Mouse (Mus musculus) ES-E14 (cell line): ENCODE data around the gene Nup133. TPM values are rescaled to one million over a fixed set of nuclear protein-coding genes. Genes with fewer than 3 reads are reported as not detected.
A peak's percentile ranks its signal among the peaks of the same experiment; 100 is the strongest.

Experiments
- DNase-seq: peaks from one replicate; pipeline ENCODE4 v3.0.0-alpha.2; 2013; ENCODE audit warnings: low read depth, low spot score
- H3K27ac ChIP-seq: 2 replicates; pipeline ENCODE4 v1.5.1; 2012; ENCODE audit warnings: low read depth, mild to moderate bottlenecking, low read length, moderate library complexity, mixed read lengths; ENCODE audit not compliant: poor library complexity, insufficient read depth, severe bottlenecking
- H3K36me3 ChIP-seq: 2 replicates; pipeline ENCODE4 v1.6.1; 2012; ENCODE audit warnings: mild to moderate bottlenecking, low read length, moderate library complexity, mixed read lengths; ENCODE audit not compliant: control insufficient read depth, poor library complexity, insufficient read depth, severe bottlenecking
- H3K4me1 ChIP-seq, 2 experiments: fragments of 150-350 bp in 1 of 2; sonication (generic) in 1 of 2; 2 replicates each; pipeline ENCODE4 v1.6.1; 2012; ENCODE audit warnings: low read length in 2 of 2, mild to moderate bottlenecking in 1 of 2, mixed read lengths in 1 of 2; ENCODE audit not compliant: control insufficient read depth in 2 of 2, insufficient read depth in 2 of 2, poor library complexity in 1 of 2
- H3K4me3 ChIP-seq, 2 experiments: fragments of 150-350 bp in 1 of 2; sonication (generic) in 1 of 2; 2 replicates each; pipeline ENCODE4 v1.5.1; 2012; ENCODE audit warnings: low read length in 2 of 2, low read depth in 1 of 2, mild to moderate bottlenecking in 1 of 2, mixed read lengths in 1 of 2; ENCODE audit not compliant: insufficient read depth in 1 of 2, poor library complexity in 1 of 2, severe bottlenecking in 1 of 2
- H3K9ac ChIP-seq: 2 replicates; pipeline ENCODE4 v1.6.1; 2012; ENCODE audit warnings: low read depth, mild to moderate bottlenecking, low read length, mixed read lengths; ENCODE audit not compliant: poor library complexity, insufficient read depth, severe bottlenecking
- H3K9me3 ChIP-seq: fragments of 150-350 bp; sonication (generic); 2 replicates; pipeline ENCODE4 v1.6.1; 2012; ENCODE audit warnings: low read depth, mild to moderate bottlenecking, low read length; ENCODE audit not compliant: control insufficient read depth, insufficient read depth
- CHD2 ChIP-seq: IDR thresholded peaks from 2 replicates; pipeline ENCODE4 v1.6.1; 2014; ENCODE audit warnings: mild to moderate bottlenecking, low read depth, low read length, inconsistent platforms
- HCFC1 ChIP-seq: IDR thresholded peaks from 2 replicates; pipeline ENCODE4 v1.6.1; 2012; ENCODE audit warnings: low read length, inconsistent platforms, borderline replicate concordance; ENCODE audit not compliant: insufficient read depth
- MAFK ChIP-seq: IDR thresholded peaks from 2 replicates; pipeline ENCODE4 v1.6.1; 2014; ENCODE audit warnings: mild to moderate bottlenecking, low read depth, low read length, inconsistent platforms; ENCODE audit not compliant: insufficient read depth
- ZC3H11A ChIP-seq: IDR thresholded peaks from 2 replicates; pipeline ENCODE4 v1.6.1; 2012; ENCODE audit warnings: low read depth, mild to moderate bottlenecking, inconsistent platforms, low read length, borderline replicate concordance
- ZNF384 ChIP-seq: IDR thresholded peaks from 2 replicates; pipeline ENCODE4 v1.6.1; 2012; ENCODE audit warnings: low read depth, low read length, inconsistent platforms
- in situ Hi-C, 2 experiments: fragments of 600-800 bp; cut with MboI; formaldehyde crosslinking; loops; one replicate each; pipeline ENCODE4 v1.15.1; 2025; ENCODE audit warnings: low sequenced_read_pairs in 2 of 2, inconsistent platforms in 1 of 2; ENCODE audit not compliant: unreplicated experiment in 2 of 2
- total RNA-seq: library from RNA; depleted of rRNA; stranded (reverse); fragments of 300-350 nt; gene quantifications from 2 replicates; pipeline ENCODE4 v1.2.3, GENCODE M21; 2012

Gene Nup133
- total RNA-seq, 1 experiment: 71.0 TPM

DNA sequence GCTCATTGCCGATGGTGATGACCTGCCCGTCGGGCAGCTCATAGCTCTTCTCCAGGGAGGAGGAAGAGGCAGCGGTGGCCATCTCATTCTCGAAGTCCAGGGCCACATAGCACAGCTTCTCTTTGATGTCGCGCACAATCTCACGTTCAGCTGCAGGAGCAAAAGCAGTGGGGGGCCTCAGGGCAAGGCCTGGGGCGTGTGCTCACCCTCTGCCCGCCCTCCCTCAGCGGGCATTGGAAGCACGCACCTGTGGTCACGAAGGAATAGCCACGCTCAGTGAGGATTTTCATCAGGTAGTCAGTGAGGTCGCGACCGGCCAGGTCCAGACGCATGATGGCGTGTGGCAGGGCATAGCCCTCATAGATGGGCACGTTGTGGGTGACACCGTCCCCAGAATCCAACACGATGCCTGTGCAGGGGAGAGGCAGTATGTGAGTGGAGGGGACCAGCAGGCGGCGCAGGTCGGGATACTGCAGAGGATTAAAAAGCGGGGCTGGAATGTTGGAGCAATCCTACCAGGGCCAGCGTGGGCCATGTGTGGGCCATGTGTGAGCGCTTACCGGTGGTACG, 56.4 kb downstream of the Nup133 start:
- in situ Hi-C loops: no loop called here
- Histone ChIP-seq H3K4me3 (peak overlapping the region; percentile 57 to 68; a peak in 2 of 4 replicates), H3K4me1 (peaks cover 3 to 12% of the 10 kb centered on the region in 2 experiments; a peak in 3 of 4 replicates)

GRCm38 (mm10) chr8:123891883-123892585, 57.0 kb downstream of the Nup133 start:
- no peak for DNase-seq

More for the DNA sequence above, 56.4 kb downstream of the Nup133 start:
- Histone ChIP-seq H3K36me3 (no peaks in the 10 kb centered on the region), H3K27ac (no peak overlapping the region), H3K9ac (no peak overlapping the region), H3K9me3 (no peaks in the 10 kb centered on the region)
- no peak for DNase-seq
- no peak for TF ChIP-seq ZNF384
- no peak for TF ChIP-seq ZC3H11A
- TF ChIP-seq HCFC1: no peak
- TF ChIP-seq CHD2: no peak
- TF ChIP-seq MAFK: no peak

DNA sequence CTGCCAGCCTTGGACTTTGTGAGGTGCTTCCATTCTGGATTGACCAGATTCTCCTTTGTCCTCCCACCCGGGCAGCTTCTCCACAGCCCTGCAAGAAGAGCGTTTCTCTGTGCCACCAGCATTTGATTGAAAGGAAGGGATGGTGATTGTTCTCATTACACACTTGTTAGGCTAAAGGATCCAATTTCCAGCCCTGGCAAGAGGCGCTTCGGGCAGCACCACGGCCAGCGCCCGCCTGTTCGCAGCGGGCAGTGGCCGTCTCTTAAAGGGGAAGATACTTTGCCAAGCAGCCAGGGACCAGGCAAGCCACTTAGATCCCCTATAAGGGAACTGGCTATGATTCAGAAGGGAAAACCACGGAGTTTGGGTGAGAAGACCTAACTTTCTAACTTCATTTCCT, 57.8 kb downstream of the Nup133 start:
- DNase-seq: peak; percentile 21
- Histone ChIP-seq H3K9ac (no peak overlapping the region), H3K4me3 (peak overlapping the region; percentile 57 to 68; a peak in 2 of 4 replicates), H3K9me3 (no peaks in the 10 kb centered on the region), H3K4me1 (peaks cover 3 to 12% of the 10 kb centered on the region in 2 experiments; a peak in 3 of 4 replicates), H3K36me3 (no peaks in the 10 kb centered on the region), H3K27ac (no peak overlapping the region)
- in situ Hi-C loops: no loop called here
- TF ChIP-seq ZC3H11A: no peak
- no peak for TF ChIP-seq ZNF384
- TF ChIP-seq CHD2: no peak
- no peak for TF ChIP-seq MAFK
- TF ChIP-seq HCFC1: no peak

More at GRCm38 (mm10) chr8:123891883-123892585, 57.0 kb downstream of the Nup133 start:
- Histone ChIP-seq H3K4me3 (peak overlapping the region; percentile 57 to 68; a peak in 3 of 4 replicates), H3K36me3 (no peaks in the 10 kb centered on the region), H3K27ac (peak overlapping the region; percentile 19; the same call in 1 of the 2 replicates), H3K4me1 (peaks cover 3 to 12% of the 10 kb centered on the region in 2 experiments; a peak in 3 of 4 replicates), H3K9ac (peak overlapping the region; percentile 46; the same call in 1 of the 2 replicates), H3K9me3 (no peaks in the 10 kb centered on the region)
- in situ Hi-C loops: no loop called here
- TF ChIP-seq HCFC1 (no peak), ZNF384 (no peak), ZC3H11A (no peak), MAFK (no peak), CHD2 (no peak)

DNA sequence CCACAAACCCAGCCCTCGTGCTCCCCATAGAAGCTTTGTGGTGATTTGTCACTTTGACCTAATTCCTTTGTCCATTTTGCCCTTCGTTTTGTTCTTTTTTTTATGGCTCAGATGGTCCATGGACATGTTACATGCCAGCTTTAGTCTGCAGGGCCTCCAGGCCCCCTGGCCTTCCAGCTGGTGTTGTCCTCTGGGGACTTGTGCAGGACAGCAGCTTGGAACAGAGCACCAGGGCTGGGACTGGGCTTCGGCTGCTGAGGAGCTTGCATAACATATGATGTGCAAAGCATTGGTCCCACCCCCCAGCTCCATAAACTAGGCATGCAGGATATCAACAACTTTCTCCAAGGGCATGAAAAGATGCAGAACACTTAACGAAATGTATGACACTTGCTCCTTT, 59.3 kb downstream of the Nup133 start:
- no peak for DNase-seq
- peaks cover 6 to 13% of the 10 kb centered on the region in 2 experiments; a peak in 3 of 4 replicates for H3K4me1 ChIP-seq
- no peak overlapping the region for H3K27ac ChIP-seq
- in situ Hi-C loops: no loop called here
- H3K9ac ChIP-seq: no peak overlapping the region
- TF ChIP-seq MAFK: no peak
- TF ChIP-seq CHD2: no peak
- no peak for TF ChIP-seq ZC3H11A
- TF ChIP-seq ZNF384: no peak
- TF ChIP-seq HCFC1: no peak
- H3K9me3 ChIP-seq: no peaks in the 10 kb centered on the region
- no peak overlapping the region for H3K4me3 ChIP-seq
- H3K36me3 ChIP-seq: no peaks in the 10 kb centered on the region
